Mouse (Mus musculus) myocyte (in vitro differentiated cells): ENCODE measurements at regions not wholly inside any gene's neighbourhood (a gene's known extent, or its start where the extent isn't known, plus 50 kb on each side); places are given as distances from the start of the nearest gene placed in this dataset.

ENCODE experiments used
- POLR2A ChIP-seq: IDR thresholded peaks from one replicate; pipeline ENCODE4 v1.6.1; 2011; ENCODE audit warnings: low read depth, mild to moderate bottlenecking, control low read depth, moderate library complexity; ENCODE audit not compliant: insufficient read length
- POLR2AphosphoS2 ChIP-seq: IDR thresholded peaks from one replicate; pipeline ENCODE4 v1.6.1; 2011; ENCODE audit warnings: low read depth, control low read depth; ENCODE audit not compliant: insufficient read length
- USF1 ChIP-seq: IDR thresholded peaks from one replicate; pipeline ENCODE4 v1.6.1; 2011; ENCODE audit warnings: low read depth, mild to moderate bottlenecking, control low read depth, moderate library complexity

DNA sequence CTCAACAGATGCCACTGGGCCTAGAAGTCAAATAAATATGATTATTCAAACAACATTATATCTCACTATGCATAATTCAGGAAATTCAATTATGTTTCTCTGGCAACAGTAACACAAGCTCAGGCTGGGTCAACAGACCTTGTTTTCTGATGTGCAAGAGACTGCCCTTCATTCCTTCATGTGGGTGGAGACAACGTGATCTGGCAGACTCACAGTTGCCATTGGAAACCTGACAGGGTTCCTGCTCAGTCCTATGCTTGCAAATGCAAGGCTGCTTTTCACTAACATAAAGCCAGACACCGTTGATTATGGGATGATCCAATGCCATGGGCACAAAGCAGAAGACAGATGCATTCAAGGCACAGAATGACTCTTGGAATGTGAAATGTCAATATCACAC, 361.5 kb upstream of the Npvf start:
- no peak for TF ChIP-seq POLR2A
- TF ChIP-seq USF1 = no peak
- TF ChIP-seq POLR2AphosphoS2 = no peak
